Mouse (Mus musculus) lung, postnatal 25 days (tissue): ENCODE measurements at regions not wholly inside any gene's neighbourhood (a gene's known extent, or its start where the extent isn't known, plus 50 kb on each side); places are given as distances from the start of the nearest gene placed in this dataset.

ENCODE experiments used
- DNase-seq: peaks from one replicate; pipeline ENCODE4 v3.0.0; 2022; ENCODE audit warnings: low spot score

- no peak for DNase-seq
Measured at GRCm38 (mm10) chr11:48152219-48152618, 163.4 kb upstream of the Sgcd start.

GRCm38 (mm10) chr11:48133335-48133734, 144.6 kb upstream of the Sgcd start:
- DNase-seq = no peak

GRCm38 (mm10) chr11:48098063-48098462, 109.3 kb upstream of the Sgcd start:
- DNase-seq = no peak

GRCm38 (mm10) chr11:48097455-48097854, 108.7 kb upstream of the Sgcd start:
- no peak for DNase-seq

GRCm38 (mm10) chr11:48067072-48067471, 78.3 kb upstream of the Sgcd start:
- DNase-seq = no peak

GRCm38 (mm10) chr11:48063719-48064118, 75.0 kb upstream of the Sgcd start:
- no peak for DNase-seq

GRCm38 (mm10) chr11:48061501-48061900, 72.7 kb upstream of the Sgcd start:
- no peak for DNase-seq

GRCm38 (mm10) chr11:48051156-48051866, 62.5 kb upstream of the Sgcd start:
- no peak for DNase-seq

- no peak for DNase-seq
Measured at GRCm38 (mm10) chr11:48048311-48048710, 59.5 kb upstream of the Sgcd start.
